Mouse (Mus musculus) hindbrain, embryonic 16.5 days (tissue): ENCODE data around the gene Hoxa10. TPM values are rescaled to one million over a fixed set of nuclear protein-coding genes. Genes with fewer than 3 reads are reported as not detected.

Experiments
- ATAC-seq: fragments of 200-750 bp; cut with Nextera tagmentation; 2 replicates; pipeline ENCODE4 v1.8.0; 2017; ENCODE audit warnings: moderate TSS enrichment, moderate library complexity
- H3K27ac ChIP-seq: fragments of 300-500 bp; sonication (generic); 2 replicates; pipeline ENCODE4 v1.5.1; 2014; ENCODE audit warnings: low read depth, mild to moderate bottlenecking, control low read depth, low read length, moderate library complexity
- H3K27me3 ChIP-seq: fragments of 300-500 bp; sonication (generic); replicated peaks from 2 replicates; pipeline ENCODE4 v1.6.1; 2014; ENCODE audit warnings: low read length; ENCODE audit not compliant: control insufficient read depth, insufficient read depth
- H3K36me3 ChIP-seq: fragments of 300-500 bp; sonication (generic); 2 replicates; pipeline ENCODE4 v1.6.1; 2014; ENCODE audit warnings: mild to moderate bottlenecking, low read length, moderate library complexity, mixed read lengths; ENCODE audit not compliant: control insufficient read depth, insufficient read depth
- H3K4me1 ChIP-seq: fragments of 300-500 bp; sonication (generic); 2 replicates; pipeline ENCODE4 v1.6.1; 2014; ENCODE audit warnings: low read depth, low read length; ENCODE audit not compliant: control insufficient read depth, insufficient read depth
- H3K4me2 ChIP-seq: fragments of 300-500 bp; sonication (generic); 2 replicates; pipeline ENCODE4 v1.6.1; 2014; ENCODE audit warnings: mild to moderate bottlenecking, low read length, control low read depth, moderate library complexity
- H3K4me3 ChIP-seq: fragments of 300-500 bp; sonication (generic); 2 replicates; pipeline ENCODE4 v1.5.1; 2014; ENCODE audit warnings: mild to moderate bottlenecking, low read length, control low read depth, moderate library complexity
- H3K9ac ChIP-seq: fragments of 300-500 bp; sonication (generic); 2 replicates; pipeline ENCODE4 v1.6.1; 2014; ENCODE audit warnings: low read depth, mild to moderate bottlenecking, control low read depth, low read length, moderate library complexity
- H3K9me3 ChIP-seq: fragments of 300-500 bp; sonication (generic); 2 replicates; pipeline ENCODE4 v1.6.1; 2014; ENCODE audit warnings: mild to moderate bottlenecking, low read length, moderate library complexity; ENCODE audit not compliant: control insufficient read depth
- WGBS: fragments of 180-500 bp; shearing (Covaris S2); extraction: QIAGEN DNeasy Blood & Tissue Kit; methylation state at CpG from one replicate; pipeline ENCODE4 v1.1.7; 2014; 5-methylcytosine and 5-hydroxymethylcytosine counted together
- polyA plus RNA-seq: library from polyadenylated mRNA; unstranded; fragments of >200 nt; fragmentation: Nextera tagmentation; extraction: Ambion mirVana; gene quantifications from 2 replicates; pipeline ENCODE4 v1.2.1, GENCODE M21; 2015

Gene Hoxa10
- polyA plus RNA-seq, 1 experiment from 2014 or later, result not detected

DNA sequence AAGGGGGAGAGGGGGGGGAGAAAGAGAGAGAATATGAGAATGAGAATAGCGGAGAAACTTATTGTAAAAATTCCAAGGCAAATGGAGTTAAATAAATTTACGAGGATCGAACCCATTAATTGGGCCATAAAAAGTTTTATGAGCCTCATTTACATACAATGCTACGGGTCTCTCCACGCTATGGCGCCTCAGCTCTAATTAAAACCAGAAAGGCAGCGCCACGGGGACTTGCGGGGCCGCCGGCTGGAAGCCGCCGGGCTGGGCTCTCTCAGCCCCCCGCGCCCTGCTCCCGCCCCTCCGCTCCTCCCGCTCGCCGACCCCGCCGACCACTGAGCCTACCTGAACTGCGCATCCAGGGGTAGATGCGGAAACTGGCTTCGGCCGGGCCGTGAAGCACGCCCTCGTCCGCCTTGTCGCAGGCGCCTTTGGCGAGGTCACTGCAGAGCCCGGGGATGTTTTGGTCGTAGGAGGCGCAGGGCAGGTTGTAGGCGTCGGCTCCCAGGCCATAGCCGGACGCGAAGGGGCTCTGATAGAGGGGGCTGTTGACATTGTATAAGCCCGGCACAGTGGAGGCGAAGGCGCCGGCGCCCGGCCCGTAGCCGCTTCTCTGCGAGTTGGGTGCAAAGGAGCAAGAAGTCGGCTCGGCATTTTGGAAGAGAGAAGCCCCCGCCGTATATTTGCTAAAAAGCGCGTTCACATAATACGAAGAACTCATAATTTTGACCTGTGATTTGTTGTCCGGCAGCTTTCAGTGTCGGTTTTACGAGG is 23.8 kb downstream of the Hoxa10 start:
- WGBS, result 2% methylated on average over 60 of the region's 60 CpGs
- Histone ChIP-seq H3K4me2 (peak overlapping the region; percentile 43), H3K9me3 (no peaks in the 10 kb centered on the region), H3K27ac (peak overlapping the region; percentile 23; the same call in 1 of the 2 replicates), H3K9ac (peak overlapping the region; percentile 35; the same call in 1 of the 2 replicates), H3K4me3 (peak overlapping the region; percentile 33), H3K36me3 (no peaks in the 10 kb centered on the region), H3K4me1 (peaks cover 7% of the 10 kb centered on the region), H3K27me3 (peaks cover 68% of the 10 kb centered on the region)
- no peak for ATAC-seq

GRCm38 (mm10) chr6:52215771-52216535 is 24.7 kb downstream of the Hoxa10 start:
- Histone ChIP-seq H3K4me3 (peak overlapping the region; percentile 11; the same call in 1 of the 2 replicates), H3K27ac (no peak overlapping the region), H3K4me1 (no peaks in the 10 kb centered on the region; the same call in 1 of the 2 replicates), H3K9me3 (no peaks in the 10 kb centered on the region), H3K9ac (no peak overlapping the region), H3K27me3 (peaks cover 67% of the 10 kb centered on the region), H3K4me2 (peak overlapping the region; percentile 34; the same call in 1 of the 2 replicates), H3K36me3 (no peaks in the 10 kb centered on the region)
- no peak for ATAC-seq
- WGBS, result 2% methylated on average over 30 of the region's 30 CpGs

DNA sequence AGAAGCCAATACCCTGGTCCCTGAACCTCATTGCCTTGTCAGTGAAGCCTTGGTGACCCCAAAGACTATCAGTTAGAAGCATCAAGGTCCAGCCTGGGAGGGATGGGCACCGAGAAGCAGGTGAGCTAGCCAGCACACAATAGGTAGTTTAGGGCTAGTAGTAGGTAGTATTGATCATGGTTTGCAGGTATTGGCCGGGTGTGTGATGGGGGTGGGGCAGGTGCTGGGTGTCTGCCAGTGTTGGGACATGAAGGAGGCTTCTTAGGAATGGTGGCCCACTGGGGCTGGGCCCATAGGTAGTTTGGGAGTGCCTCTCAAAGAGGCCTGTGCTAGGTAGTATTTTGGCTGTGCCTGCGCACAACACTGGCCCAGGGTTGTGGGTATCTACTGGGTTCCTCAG is 25.6 kb downstream of the Hoxa10 start:
- ATAC-seq, result no peak
- Histone ChIP-seq H3K4me2 (no peak overlapping the region), H3K4me1 (no peaks in the 10 kb centered on the region; the same call in 1 of the 2 replicates), H3K4me3 (no peak overlapping the region), H3K36me3 (no peaks in the 10 kb centered on the region), H3K27ac (no peak overlapping the region), H3K9ac (no peak overlapping the region), H3K9me3 (no peaks in the 10 kb centered on the region), H3K27me3 (peaks cover 69% of the 10 kb centered on the region)
- 25% methylated on average over 3 of the region's 3 CpGs for WGBS

DNA sequence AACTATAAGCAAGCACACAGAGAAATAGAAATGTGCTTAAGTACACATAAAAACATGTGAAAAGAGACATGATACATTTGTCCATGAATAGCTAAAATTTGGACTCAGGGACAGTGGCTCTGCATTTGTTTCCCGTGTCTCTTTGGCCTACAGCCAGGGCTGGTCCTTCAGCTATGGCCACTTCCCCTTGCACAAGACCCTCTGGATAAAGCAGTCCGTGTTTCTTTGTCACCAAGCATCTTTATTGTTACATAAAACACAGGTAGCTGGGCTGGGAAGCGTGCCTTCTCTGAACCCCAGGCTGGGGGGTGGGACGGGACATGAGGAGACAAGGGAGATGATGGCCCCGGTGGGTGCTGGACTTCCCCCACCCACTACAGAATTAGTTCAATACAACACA is 26.4 kb downstream of the Hoxa10 start:
- 17% methylated on average over 5 of the region's 5 CpGs for WGBS
- Histone ChIP-seq H3K4me3 (no peak overlapping the region), H3K9ac (no peak overlapping the region), H3K27ac (no peak overlapping the region), H3K4me1 (no peaks in the 10 kb centered on the region; the same call in 1 of the 2 replicates), H3K27me3 (peaks cover 70% of the 10 kb centered on the region), H3K4me2 (no peak overlapping the region), H3K36me3 (no peaks in the 10 kb centered on the region), H3K9me3 (no peaks in the 10 kb centered on the region)
- ATAC-seq, result no peak

GRCm38 (mm10) chr6:52213119-52213986 is 27.3 kb downstream of the Hoxa10 start, which contains the start of the genes Hoxa3 and Gm28308:
Gene Hoxa3, minus strand, starts transcription at chr6:52213336.
Gene Gm28308, minus strand, starts transcription at chr6:52213339.
- H3K27ac ChIP-seq, result peak within 1 kb of the TSS; percentile 54
- peak within 1 kb of the TSS; percentile 30 for H3K4me3 ChIP-seq
- peak within 1 kb of the TSS; percentile 38 for H3K4me2 ChIP-seq
- no peak within 1 kb of the TSS; the same call in 1 of the 2 replicates for H3K9ac ChIP-seq
- H3K36me3 ChIP-seq, result no peaks in the 10 kb centered on the region
- no peak for ATAC-seq
- H3K9me3 ChIP-seq, result no peaks in the 10 kb centered on the region
- H3K27me3 ChIP-seq, result peaks cover 69% of the 10 kb centered on the region
- WGBS, result 8% methylated on average over 38 of the region's 38 CpGs
- H3K4me1 ChIP-seq, result no peaks in the 10 kb centered on the region; the same call in 1 of the 2 replicates

GRCm38 (mm10) chr6:52212556-52213118 is 28.0 kb downstream of the Hoxa10 start:
- peak overlapping the region; percentile 48 for H3K27ac ChIP-seq
- H3K9me3 ChIP-seq, result no peaks in the 10 kb centered on the region
- ATAC-seq, result no peak
- no peak overlapping the region for H3K9ac ChIP-seq
- H3K4me3 ChIP-seq, result peak overlapping the region; percentile 30
- no peaks in the 10 kb centered on the region for H3K36me3 ChIP-seq
- WGBS, result 4% methylated on average over 22 of the region's 22 CpGs
- H3K4me1 ChIP-seq, result no peaks in the 10 kb centered on the region; the same call in 1 of the 2 replicates
- H3K27me3 ChIP-seq, result peaks cover 72% of the 10 kb centered on the region
- H3K4me2 ChIP-seq, result peak overlapping the region; percentile 23

GRCm38 (mm10) chr6:52211961-52212360 is 28.7 kb downstream of the Hoxa10 start:
- Histone ChIP-seq H3K4me3 (peak overlapping the region; percentile 30), H3K9me3 (no peaks in the 10 kb centered on the region), H3K27ac (peak overlapping the region; percentile 54; the same call in 1 of the 2 replicates), H3K4me2 (peak overlapping the region; percentile 38), H3K9ac (peak overlapping the region; percentile 41), H3K4me1 (no peaks in the 10 kb centered on the region; the same call in 1 of the 2 replicates), H3K27me3 (peaks cover 79% of the 10 kb centered on the region), H3K36me3 (no peaks in the 10 kb centered on the region)
- ATAC-seq, result no peak
- WGBS, result 4% methylated on average over 13 of the region's 13 CpGs

DNA sequence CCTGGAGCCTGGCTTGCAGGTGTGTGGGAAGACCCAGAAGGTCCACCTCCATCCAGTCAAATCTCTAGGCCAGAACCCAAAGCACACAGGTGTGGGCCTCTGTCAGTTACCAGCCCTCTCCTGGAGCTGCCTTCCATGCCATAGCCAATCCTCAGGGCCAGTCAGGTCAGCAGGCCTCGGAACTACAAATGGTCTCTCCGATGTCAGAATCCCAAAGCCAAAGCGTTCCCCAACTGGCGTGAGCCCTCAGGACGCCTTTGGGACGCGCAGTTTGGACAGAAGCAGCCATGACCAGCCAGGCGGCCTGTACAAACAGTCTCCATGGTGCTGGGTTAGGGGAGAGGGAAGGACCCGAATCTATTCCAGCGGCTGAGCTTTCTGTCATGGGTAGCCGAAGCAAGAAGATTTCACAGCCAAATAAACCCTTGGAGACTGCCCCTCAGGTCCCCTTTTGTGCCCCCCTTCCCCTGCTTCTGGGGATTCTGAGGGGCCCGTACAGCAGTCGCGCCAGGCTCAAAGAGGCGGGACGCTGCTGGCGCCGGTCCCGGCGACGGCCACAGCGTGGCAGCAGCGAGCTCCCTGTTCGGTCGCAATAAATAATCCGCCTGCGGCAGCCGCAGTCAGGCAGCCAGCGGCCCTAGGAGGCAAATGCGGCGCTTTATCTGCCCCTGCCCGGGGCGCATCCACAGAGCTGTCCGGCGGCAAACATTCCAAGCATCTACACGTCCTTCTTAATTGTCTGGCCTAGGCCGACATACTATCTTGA is 29.3 kb downstream of the Hoxa10 start:
- H3K27ac ChIP-seq, result peak overlapping the region; percentile 54; the same call in 1 of the 2 replicates
- H3K36me3 ChIP-seq, result no peaks in the 10 kb centered on the region
- no peaks in the 10 kb centered on the region; the same call in 1 of the 2 replicates for H3K4me1 ChIP-seq
- H3K4me3 ChIP-seq, result peak overlapping the region; percentile 30
- H3K27me3 ChIP-seq, result peaks cover 77% of the 10 kb centered on the region
- H3K9ac ChIP-seq, result peak overlapping the region; percentile 41; the same call in 1 of the 2 replicates
- 1% methylated on average over 37 of the region's 37 CpGs for WGBS
- ATAC-seq, result peak; percentile 66
- H3K4me2 ChIP-seq, result peak overlapping the region; percentile 38
- H3K9me3 ChIP-seq, result no peaks in the 10 kb centered on the region
